Mouse (Mus musculus) cerebellum, adult 9-10 months (tissue): ENCODE data around the gene Gfra1.
A peak's percentile ranks its signal among the peaks of the same experiment; 100 is the strongest.

ENCODE experiments used
- DNase-seq: peaks from one replicate; pipeline ENCODE4 v3.0.0; 2022

The Gfra1 gene

DNA sequence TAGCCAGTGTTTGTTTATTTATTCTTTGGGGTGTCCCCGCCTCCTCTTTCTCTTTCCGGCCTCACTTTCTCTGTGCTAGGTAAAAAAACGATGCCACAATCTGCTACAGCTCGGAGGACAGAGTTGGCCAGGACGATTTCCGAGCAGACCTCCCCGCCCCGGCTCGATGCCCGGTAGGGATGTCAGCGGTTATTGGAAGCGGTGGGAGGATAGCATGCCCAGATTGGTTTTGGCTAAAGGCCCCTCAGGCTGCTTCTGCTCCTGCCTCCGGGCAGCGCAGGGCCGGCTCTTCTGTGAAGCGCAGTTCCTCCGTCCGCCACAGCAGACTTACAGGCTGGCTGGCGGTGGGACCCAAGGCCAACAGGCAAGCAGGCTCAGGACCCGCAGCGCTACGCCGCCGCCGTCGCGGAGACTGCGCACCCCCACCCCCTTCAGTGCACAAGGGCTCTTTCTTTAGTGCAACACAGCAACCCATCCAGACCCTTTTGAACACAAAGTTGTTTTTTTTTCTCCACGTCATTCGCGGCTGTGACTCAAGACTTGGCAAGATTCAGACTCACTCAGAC is at the start of gene Gfra1:
Gene Gfra1 (minus strand): TSS at position 414 of the 566 bp plus-strand sequence.
- DNase-seq: peak; percentile 7

DNA sequence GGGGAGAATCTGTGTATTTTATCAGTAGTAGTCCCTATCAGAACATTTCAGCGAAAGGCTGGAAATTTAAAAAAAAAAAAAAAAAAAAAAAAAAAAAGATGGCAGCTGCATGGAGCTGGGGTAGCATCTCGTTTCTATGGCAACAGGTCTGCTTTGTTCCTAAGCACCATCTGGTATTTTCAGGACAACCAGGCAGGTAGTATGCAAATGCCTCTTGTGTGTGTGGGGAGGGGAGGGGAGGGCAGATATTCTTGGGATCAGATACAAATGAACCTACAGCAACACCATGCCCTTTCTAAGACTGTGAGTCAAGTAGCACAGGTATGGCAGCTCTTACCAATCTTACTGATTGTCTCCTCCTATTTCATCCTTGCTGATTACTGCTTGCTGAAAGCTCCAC is 44.3 kb upstream of the Gfra1 start:
- no peak for DNase-seq

DNA sequence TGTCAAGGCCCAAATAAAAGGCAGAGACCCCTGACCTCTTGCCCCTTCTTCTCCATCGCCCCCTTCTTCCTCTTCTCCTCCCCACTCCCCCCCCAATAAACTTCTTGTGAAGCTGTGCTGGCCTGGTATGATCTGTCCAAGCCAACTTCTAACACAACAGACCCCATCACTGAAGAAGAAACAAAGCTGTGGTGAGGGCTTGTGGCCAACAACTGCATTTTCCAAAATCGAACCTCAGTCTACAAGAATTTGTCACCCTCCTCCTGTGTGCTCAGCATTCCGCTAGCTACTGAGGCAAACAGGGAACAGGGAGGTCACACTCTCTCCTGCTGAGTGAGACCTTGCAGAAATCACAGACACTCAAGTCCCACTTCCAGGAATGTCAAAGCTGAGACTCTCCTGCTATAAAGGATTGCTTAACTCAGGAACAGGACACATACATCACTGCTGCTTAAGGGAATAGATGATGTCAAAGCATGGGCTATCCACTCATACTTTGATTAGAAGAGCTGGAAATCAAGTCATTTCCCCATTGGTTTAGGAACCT is 43.8 kb upstream of the Gfra1 start:
- DNase-seq: no peak

DNA sequence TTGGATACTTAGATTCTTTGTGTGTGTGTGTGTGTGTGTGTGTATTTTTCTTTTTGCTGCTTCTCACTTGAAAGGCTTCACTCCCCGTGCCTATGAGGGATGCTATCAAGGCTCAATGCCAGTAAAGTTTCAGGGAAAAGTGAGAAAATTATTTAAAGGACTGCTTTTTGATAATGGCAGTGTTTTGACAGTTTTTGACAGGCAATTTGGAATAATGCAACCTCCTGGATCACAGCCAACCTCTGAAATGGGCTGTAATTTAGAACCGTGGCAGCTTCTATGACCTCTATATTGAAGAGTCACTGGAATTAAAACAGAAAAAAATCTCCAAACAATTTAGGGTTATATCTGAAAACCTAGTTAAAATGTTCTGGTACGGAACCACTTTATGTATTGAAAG is 41.4 kb upstream of the Gfra1 start:
- DNase-seq: no peak

DNA sequence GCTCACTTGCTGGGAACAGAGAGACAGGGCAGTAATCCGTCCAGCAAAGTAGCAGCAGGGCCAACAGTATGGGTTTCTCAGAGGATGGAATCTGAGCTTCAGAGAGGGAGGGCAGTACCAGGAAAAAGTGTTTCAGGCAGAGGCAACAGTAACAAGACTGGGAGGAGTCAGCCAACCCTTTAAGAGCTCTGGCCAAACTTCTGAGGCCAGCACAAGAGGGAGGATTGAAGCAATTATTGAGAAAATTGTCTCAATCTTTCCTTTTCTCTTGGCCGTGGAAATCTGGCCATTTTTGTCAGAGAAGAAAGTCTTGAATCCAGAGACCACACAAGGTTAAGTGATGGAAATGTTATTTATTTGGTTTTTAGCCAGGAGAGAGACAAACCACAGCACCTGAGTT is 31.0 kb upstream of the Gfra1 start:
- no peak for DNase-seq

DNA sequence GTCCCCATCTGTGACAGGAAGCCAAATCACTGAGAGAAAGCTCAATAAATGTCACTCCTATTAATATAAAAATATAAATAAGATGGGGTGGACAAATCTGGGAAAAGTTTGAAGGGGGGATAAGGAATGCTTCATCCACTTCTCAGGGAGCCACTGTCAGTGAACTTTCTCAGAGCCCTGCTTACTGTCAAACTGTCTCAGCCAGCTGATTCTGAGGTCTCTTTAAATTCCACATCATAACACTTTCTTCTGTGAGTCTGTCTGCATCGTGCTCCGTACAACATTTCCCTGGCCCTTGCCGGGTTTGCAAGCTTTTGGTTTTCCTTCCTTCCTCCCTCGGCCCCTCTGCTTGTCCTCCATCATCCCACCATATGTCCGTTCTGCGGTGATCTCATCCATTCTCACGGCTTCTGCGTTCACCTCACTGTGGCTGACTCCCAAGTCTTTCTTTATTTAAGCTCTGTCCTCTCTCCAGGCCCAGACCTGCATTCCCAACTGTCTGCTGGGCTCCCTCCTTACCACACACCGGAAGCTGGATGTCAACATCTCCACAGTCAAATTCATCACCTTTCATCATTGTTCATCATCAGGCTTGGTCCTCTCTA is 26.8 kb upstream of the Gfra1 start:
- no peak for DNase-seq

DNA sequence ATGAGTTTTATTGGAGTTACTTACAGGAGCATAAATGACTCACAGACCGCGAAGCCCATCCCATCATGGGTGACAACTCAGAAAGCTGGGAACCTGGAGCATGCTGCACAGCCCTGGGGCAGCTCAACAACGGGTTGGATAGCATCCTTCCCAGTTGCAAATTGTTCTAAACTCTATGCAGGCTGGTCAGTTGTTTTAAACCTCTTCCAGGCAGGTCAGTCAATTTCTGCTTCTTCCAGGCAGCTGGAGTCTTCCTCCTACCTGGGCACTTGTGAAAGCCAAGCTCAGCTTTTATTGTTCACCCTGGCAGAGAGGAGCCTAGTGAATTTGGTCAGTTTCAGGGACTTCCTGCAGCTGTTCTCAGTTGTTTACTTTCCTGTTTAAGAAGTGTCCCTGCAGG is 18.5 kb upstream of the Gfra1 start:
- DNase-seq: no peak

DNA sequence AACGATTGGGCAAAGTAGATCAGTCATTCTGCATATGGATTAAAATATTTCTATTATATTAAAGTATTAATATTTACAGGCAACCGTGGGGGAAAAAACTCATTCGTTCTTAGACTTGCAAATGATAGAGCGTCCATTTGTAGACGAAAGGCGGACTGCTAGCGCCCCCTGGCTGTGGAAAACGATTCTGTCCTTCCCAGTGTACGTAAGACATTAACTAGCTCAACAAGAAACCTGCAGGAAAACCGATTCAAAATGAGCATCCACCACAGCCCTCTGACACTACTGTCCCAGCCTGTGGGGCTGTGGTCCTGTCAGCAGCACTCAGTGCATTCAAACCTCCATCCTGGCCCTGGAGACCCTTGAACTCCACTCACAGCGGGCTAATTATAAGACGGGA is 13.7 kb upstream of the Gfra1 start:
- peak; percentile 77 for DNase-seq

DNA sequence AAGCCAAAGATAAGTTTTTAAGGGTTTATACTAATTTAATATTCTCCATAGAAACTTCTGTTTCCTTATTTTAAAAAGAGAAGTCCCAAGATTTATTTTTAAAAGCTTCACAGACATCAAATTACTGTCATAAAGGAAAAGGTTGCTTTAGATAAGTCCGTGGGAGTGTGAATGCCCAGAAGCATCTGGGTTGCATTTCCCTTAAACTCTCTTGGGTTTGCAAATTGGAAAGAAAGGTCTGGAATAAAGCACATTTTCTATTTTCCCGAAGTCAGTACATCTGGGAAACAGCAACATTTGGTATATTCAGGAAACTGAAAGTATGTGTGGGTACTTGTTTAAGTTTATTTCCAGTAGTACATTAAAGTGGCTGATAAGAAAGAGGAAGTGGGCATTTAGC is 12.6 kb upstream of the Gfra1 start:
- no peak for DNase-seq

DNA sequence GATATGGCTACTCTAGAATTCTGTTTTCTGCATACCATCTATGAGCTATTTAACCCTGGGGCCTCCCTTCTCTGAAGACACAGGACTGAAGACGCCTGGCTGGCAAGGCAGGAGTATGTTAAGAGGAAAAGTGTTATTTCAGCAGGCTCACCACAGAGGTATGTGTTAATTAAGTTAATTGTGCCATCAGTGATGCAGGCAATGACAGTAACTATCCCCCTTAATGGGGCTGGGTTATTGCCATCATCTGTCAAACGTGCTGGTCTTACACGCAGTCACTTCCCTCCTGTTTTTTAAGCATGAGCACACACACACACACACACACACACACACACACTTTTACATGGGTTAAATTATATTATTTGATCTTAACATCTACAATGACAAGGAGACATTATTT is 8.0 kb upstream of the Gfra1 start:
- no peak for DNase-seq

DNA sequence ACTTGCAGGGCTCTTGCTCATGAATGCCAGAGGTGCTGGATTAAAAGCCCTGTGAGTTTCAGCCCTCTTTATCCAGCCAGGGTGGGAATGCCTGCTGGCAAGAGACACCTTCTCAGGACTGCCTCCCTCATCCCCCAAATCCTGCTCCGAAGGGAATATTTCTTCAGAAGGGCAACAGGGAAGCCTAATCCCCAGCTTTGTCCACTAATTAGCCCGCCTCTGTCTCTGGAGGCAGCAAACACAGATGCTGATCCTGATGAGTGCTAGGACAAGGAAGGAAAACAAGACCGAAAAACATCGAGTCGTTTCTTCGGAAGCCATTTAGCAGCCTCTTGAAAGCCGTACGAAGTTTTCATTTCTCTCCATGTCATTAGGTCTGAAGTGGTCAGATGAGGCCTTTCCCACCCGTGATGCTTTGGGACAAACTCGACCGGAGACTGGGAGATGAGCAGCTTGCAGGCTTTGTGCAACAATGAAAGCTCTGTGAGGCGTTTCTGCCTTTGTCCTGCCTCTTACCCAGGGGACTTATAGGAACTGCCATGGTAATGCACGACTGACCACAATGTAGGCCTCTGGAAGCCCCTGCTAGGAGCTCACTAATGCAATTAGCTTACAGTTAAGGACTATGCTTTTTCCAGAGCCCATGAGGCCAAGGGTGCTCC is 4.8 kb upstream of the Gfra1 start:
- DNase-seq: no peak

DNA sequence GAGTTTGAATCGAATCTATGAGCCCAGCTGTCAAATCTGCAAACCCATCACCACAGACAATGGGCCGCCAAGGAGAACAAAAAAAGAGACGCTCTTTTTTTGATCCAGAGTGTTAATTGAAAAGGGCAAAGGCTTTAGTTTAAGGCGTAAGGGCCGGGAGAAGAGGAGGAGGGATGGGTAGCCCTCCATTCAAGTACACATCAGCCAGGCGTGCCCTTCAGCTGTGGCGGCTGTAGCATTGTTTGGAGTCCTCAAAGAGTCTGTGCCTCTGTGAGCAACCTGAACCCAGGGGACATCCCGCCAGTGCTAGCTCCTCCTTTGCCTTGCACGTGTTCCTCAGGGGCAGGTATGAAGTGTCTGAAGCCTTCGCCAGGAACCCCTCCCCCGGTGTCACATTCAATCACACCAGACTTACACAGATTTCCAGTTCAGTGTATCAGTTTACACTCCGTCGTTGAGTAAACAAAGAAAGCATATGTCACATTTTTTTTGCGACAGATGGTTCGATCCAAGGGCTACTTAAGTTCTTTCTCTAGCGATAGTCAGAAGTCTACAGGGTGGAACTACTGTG is 867 bp upstream of the Gfra1 start:
- no peak for DNase-seq

DNA sequence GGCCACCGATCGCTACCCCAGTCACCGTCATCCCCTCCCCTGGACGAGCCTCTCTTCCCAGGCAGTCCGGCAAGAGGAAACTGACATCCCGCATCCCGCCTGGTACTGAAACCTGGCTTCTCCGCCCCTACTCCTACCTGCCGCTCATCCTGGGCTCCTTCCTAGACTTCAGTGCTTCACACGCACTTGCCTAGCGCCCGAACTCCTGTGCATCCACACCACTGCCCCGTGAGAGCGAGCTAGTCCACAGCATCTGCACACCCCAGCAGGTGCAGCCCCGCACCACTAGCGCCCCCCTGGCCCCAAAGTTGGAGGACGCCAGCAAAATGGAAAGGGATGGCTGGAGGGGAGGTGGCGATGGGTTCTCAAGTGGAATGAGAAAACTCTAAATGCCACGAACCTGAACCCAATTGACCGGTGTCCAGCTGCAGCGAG is 631 bp downstream of the Gfra1 start:
- DNase-seq: no peak

DNA sequence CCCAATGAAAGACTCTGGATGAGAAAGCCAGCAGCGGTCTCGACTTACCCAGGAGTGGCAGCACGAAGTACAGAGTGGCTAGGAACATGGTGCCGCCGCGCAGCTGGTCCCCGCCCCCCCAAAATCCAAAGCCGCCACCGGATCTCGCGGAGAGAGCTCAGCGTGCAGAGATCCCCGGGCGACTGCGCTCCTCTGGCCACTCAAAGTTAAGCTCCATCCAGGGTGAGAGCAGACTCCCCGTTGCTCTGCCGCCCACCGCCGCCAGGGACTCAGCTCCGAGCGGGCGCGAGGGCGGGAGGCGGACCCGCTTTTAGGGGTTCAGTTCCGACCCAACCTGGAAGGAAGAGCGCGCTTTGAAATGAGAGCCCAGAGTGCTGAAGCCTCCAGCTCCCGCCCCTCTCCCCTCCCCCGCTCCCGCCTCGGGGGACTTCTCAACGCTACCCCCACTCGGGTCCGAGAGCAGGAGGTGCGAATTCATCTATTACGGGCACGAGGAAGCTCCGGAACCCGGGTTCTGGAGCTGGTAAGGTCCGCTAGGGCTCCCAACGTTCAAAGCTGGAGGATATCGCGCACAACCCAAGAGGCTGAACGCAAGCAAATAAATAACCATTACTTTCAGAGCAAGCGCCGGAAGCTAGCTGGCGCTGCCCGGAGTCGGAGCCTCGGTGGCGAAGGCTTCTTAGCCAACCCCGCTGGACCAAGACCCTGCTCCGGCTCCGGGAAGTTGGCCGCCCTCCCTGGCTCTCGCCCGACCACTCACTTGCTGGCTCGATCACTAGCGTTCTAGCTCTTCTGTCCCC is 1.2 kb downstream of the Gfra1 start:
- DNase-seq: no peak

DNA sequence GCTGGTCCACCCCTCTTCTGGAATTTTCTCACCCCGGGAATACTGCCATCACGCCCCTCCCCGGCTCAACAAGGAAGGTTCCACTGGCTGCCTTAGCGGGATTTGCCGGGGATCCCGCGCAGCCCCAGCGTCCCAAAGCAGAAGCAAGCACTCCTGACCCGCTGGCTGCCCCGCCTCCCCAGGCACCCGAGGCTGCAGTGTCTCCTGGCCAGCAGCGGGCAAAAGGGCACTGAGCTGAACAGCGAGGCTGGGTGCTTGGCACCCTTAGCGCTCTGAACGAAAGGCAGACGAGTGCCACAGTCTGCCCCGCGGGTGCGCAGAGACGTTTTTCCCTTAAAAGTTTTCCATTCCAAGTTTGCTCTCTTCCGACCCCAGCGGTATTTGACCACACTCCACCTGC is 2.1 kb downstream of the Gfra1 start:
- no peak for DNase-seq

DNA sequence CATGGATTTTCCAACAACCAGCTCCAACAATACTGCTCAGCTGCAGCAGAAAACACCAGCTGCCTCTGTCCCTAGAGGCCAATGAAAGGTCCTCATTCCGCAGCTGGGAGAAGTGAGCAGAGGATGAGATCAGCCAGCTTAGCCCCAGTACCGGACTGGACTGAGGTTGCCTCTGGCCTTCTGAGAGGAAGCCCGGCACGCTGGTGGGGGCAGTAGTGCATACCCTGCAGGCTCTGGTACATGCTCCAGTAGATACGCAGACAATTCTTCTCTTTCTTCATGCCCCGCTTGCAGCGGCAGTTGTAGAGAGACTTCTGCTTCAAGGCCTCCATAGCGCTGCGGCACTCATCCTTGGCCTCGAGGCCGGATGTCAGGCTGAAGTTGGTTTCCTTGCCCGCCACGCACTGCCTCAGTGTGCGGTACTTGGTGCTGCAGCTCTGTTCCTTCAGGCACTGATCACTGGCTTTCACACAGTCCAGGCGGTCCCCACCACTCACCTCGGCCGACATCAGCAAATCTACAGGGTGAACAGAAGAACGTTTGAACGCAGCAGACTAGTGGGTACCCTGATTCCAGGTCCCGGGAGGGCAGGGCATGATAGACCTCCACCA is 2.7 kb downstream of the Gfra1 start:
- DNase-seq: no peak

DNA sequence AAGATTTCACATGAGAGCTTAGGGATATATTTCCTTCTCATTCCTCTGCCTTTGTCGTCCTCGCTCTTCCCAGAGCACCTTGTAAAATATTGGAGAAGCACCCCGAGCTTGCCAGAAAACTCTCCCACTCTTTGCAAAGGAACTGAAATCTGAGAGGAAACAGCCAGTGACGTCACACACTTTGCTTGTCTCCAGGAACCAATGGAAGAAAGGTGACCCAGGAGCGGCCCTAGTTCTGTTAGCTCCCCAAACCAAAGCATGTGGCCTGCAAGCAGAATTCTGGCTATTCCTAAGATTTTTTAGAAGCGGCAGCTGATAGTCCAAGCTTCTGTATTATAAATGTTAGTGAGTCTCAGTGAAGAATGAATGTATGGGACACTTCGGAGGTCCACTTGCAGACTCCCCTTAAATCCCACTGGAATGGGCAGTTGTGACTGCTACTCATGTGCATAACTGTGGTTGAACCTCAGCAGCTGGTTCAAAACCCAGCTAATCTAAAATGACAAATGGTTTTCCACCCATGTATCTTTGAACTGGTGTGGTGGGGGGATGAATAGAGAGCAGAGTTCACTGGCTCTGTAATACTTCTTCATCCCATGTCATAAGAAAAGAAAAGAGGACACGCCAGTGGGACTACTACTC is 3.4 kb downstream of the Gfra1 start:
- DNase-seq: no peak

DNA sequence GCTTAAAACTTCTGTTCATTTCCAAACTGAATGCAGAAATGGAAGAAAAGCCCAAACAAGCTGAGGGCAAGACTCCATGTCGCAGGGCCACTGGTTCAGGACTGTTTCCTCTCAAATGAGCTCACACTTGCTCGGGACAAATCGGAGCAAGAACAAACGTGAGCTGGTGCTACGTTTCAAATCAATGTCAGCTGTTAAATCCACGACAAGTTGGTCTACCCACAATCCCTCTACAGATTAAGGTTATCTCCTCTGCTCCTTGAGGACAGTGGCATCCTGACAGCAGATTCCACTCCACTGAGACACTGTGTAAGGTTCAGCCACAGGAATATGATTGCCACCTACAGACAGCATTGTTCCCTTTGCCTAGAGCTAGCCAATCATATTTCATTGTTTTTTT is 4.4 kb downstream of the Gfra1 start:
- no peak for DNase-seq

DNA sequence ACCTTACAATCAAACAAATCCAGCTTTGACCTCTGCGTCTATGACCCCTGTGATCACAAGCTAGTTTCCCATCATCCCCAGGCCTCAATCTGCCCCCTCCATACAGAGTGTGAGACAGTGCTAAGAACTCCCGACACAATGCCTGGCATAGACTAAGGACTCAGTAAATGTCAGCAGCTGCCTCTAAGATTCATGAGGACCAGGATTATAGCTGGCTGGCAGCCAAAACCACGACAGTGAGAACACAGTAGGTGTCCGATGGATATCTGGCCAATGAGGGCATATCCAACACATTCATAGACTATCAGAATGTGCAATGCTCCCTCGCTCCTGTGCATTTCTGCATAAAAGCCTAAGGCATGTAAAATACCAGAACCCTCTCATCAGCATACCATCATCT is 5.0 kb downstream of the Gfra1 start:
- DNase-seq: no peak

DNA sequence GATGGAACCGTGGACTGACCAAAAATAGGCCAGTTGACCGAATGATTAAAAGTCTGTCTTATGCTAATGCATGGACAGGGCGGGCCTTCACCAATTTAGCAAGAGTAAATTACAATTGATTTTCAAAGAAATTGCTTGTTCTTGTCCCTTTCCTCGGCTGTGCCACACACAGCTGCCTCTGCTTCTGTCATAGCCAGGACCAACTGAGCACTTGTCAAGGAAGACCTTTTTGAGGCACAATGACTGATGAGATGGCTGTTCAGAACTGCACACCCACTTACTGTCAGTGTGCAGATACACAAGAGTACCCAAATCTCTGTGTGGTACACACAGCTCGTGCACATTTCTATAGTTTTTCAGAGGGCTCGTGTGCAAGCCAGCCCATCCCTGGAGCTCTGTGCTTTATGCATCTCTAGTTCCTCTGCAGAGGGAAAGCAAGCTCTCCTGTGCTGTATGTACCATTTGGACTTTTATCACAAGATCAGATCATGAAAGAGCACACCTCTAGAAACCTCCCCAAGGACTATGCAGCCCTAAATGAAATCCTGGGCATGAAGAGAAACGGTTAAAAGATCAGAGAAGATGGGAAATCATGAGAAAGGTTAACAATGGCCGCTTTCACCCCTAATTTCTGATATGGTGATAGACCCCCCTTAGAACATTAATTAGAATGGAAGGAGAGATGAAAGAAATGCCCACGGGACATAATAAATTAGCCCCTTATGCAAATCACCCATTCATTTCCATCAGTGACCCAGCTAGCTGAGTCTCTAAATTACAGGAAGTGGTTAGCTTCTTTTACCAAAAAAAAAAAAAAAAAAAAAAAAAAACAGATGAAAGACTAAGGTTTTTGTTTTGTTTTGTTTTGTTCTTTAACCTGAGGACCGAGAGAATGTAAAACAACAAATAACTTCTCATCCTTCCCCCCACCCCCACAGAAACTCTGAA is 12.7 kb downstream of the Gfra1 start:
- no peak for DNase-seq

DNA sequence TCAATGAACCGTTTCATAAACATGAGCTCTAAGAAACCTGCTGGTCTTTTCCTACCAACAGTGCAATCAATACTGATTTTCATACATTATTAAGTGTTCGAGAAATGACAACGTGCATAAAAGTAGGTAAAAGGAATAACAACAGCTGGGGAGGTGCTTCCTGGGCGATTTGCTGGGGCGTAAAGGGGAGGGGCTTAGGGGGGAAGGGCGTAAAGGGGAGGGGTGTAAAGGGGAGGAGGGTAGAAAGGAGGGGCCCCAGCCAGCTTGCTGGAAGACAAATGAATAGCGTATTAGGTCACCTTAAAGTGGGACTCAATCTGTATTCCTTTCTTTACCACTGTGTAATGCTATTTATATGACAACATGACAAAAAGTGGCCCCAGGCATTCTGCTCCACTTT is 13.9 kb downstream of the Gfra1 start:
- DNase-seq: no peak
